Mouse (Mus musculus) liver, embryonic 11.5 days (tissue): ENCODE data around the gene Wdr1. TPM values are rescaled to one million over a fixed set of nuclear protein-coding genes. Genes with fewer than 3 reads are reported as not detected.

Experiments used
- ATAC-seq: fragments of 200-750 bp; cut with Nextera tagmentation; replicated peaks from 2 replicates; pipeline ENCODE4 v1.8.0; 2017; ENCODE audit warnings: moderate number of reproducible peaks, mild to moderate bottlenecking, moderate TSS enrichment, moderate library complexity; ENCODE audit not compliant: low FRiP score
- DNase-seq: peaks from one replicate; pipeline ENCODE4 v3.0.0-alpha.2; 2017; ENCODE audit warnings: low spot score
- H3K27ac ChIP-seq: fragments of 300-500 bp; sonication (generic); 2 replicates; pipeline ENCODE4 v1.5.1; 2014; ENCODE audit warnings: mild to moderate bottlenecking, low read depth, low read length, control low read depth
- H3K27me3 ChIP-seq: fragments of 300-500 bp; sonication (generic); replicated peaks from 2 replicates; pipeline ENCODE4 v1.6.1; 2014; ENCODE audit warnings: low read length, mixed read lengths; ENCODE audit not compliant: control insufficient read depth, insufficient read depth
- H3K36me3 ChIP-seq: fragments of 300-500 bp; sonication (generic); 2 replicates; pipeline ENCODE4 v1.6.1; 2014; ENCODE audit warnings: mild to moderate bottlenecking, low read length, moderate library complexity, mixed read lengths; ENCODE audit not compliant: control insufficient read depth, insufficient read depth
- H3K4me1 ChIP-seq: fragments of 300-500 bp; sonication (generic); replicated peaks from 2 replicates; pipeline ENCODE4 v1.6.1; 2014; ENCODE audit warnings: low read length, mixed read lengths; ENCODE audit not compliant: control insufficient read depth, insufficient read depth
- H3K4me2 ChIP-seq: fragments of 300-500 bp; sonication (generic); 2 replicates; pipeline ENCODE4 v1.6.1; 2014; ENCODE audit warnings: mild to moderate bottlenecking, control low read depth, moderate library complexity
- H3K4me3 ChIP-seq: fragments of 300-500 bp; sonication (generic); 2 replicates; pipeline ENCODE4 v1.5.1; 2014; ENCODE audit warnings: low read depth, low read length, control low read depth
- H3K9ac ChIP-seq: fragments of 300-500 bp; sonication (generic); 2 replicates; pipeline ENCODE4 v1.6.1; 2014; ENCODE audit warnings: low read depth, low read length, control low read depth
- H3K9me3 ChIP-seq: fragments of 300-500 bp; sonication (generic); 2 replicates; pipeline ENCODE4 v1.6.1; 2016; ENCODE audit warnings: low read length, inconsistent platforms, mixed read lengths; ENCODE audit not compliant: control insufficient read depth
- WGBS: fragments of 180-500 bp; shearing (Covaris S2); extraction: QIAGEN DNeasy Blood & Tissue Kit; methylation state at CpG from one replicate; pipeline ENCODE4 v1.1.7; 2014; 5-methylcytosine and 5-hydroxymethylcytosine counted together
- polyA plus RNA-seq: library from polyadenylated mRNA; unstranded; fragments of >200 nt; fragmentation: Nextera tagmentation; extraction: Ambion mirVana; gene quantifications from 2 replicates; pipeline ENCODE4 v1.2.1, GENCODE M21; 2014

Wdr1 gene
- polyA plus RNA-seq, 1 experiment from 2014 or later = 178 TPM

GRCm38 (mm10) chr5:38568652-38569051 lies 5.6 kb upstream of the Wdr1 start:
- DNase-seq = no peak
- Histone ChIP-seq H3K4me3 (no peak overlapping the region), H3K36me3 (no peaks in the 10 kb centered on the region), H3K9ac (no peak overlapping the region), H3K4me2 (no peak overlapping the region), H3K9me3 (no peaks in the 10 kb centered on the region), H3K4me1 (no peaks in the 10 kb centered on the region), H3K27me3 (no peaks in the 10 kb centered on the region), H3K27ac (no peak overlapping the region)
- ATAC-seq = no peak

GRCm38 (mm10) chr5:38564831-38565230 lies 1.8 kb upstream of the Wdr1 start:
- 72% methylated on average over 6 of the region's 6 CpGs for WGBS

GRCm38 (mm10) chr5:38561426-38562024 lies 1.5 kb downstream of the Wdr1 start:
- peak; percentile 97 for ATAC-seq
- 0% methylated on average over 76 of the region's 79 CpGs for WGBS
- Histone ChIP-seq H3K36me3 (peaks cover 14% of the 10 kb centered on the region; the same call in 1 of the 2 replicates), H3K4me1 (peaks cover 13% of the 10 kb centered on the region; the same call in 1 of the 2 replicates), H3K9ac (peak overlapping the region; percentile 89), H3K27ac (peak overlapping the region; percentile 91), H3K27me3 (no peaks in the 10 kb centered on the region), H3K4me3 (peak overlapping the region; percentile 90), H3K4me2 (peak overlapping the region; percentile 70), H3K9me3 (no peaks in the 10 kb centered on the region)
- DNase-seq = peak; percentile 99

More at GRCm38 (mm10) chr5:38564831-38565230, 1.8 kb upstream of the Wdr1 start:
- H3K4me1 ChIP-seq = peaks cover 9% of the 10 kb centered on the region; the same call in 1 of the 2 replicates
- H3K27me3 ChIP-seq = no peaks in the 10 kb centered on the region
- no peak overlapping the region for H3K4me2 ChIP-seq
- no peak overlapping the region for H3K27ac ChIP-seq
- H3K36me3 ChIP-seq = no peaks in the 10 kb centered on the region
- no peak for DNase-seq
- H3K4me3 ChIP-seq = no peak overlapping the region
- H3K9ac ChIP-seq = no peak overlapping the region
- no peak for ATAC-seq
- H3K9me3 ChIP-seq = no peaks in the 10 kb centered on the region

- Histone ChIP-seq H3K9ac (peak overlapping the region; percentile 89), H3K4me1 (peaks cover 13% of the 10 kb centered on the region; the same call in 1 of the 2 replicates), H3K4me3 (peak overlapping the region; percentile 90), H3K4me2 (peak overlapping the region; percentile 69), H3K27me3 (no peaks in the 10 kb centered on the region), H3K36me3 (peaks cover 19% of the 10 kb centered on the region), H3K9me3 (no peaks in the 10 kb centered on the region), H3K27ac (peak overlapping the region; percentile 91)
- peak; percentile 35 for DNase-seq
- WGBS = under 1% methylated on average over 41 of the region's 41 CpGs
- peak; percentile 26 for ATAC-seq
These were observed 2.2 kb downstream of the Wdr1 start for GRCm38 (mm10) chr5:38560586-38561425.

GRCm38 (mm10) chr5:38558831-38559230 lies 4.2 kb downstream of the Wdr1 start:
- H3K9me3 ChIP-seq = no peaks in the 10 kb centered on the region
- H3K4me3 ChIP-seq = no peak overlapping the region
- no peak overlapping the region for H3K4me2 ChIP-seq
- peaks cover 13% of the 10 kb centered on the region for H3K4me1 ChIP-seq
- H3K36me3 ChIP-seq = peaks cover 21% of the 10 kb centered on the region
- H3K27me3 ChIP-seq = no peaks in the 10 kb centered on the region
- ATAC-seq (no peak), DNase-seq (no peak)
- no peak overlapping the region for H3K9ac ChIP-seq
- 86% methylated on average over 5 of the region's 5 CpGs for WGBS
- H3K27ac ChIP-seq = no peak overlapping the region

- no peak overlapping the region for H3K27ac ChIP-seq
- no peaks in the 10 kb centered on the region for H3K9me3 ChIP-seq
- peaks cover 13% of the 10 kb centered on the region for H3K4me1 ChIP-seq
- H3K36me3 ChIP-seq = peaks cover 21% of the 10 kb centered on the region
- no peak overlapping the region for H3K4me2 ChIP-seq
- WGBS = 89% methylated on average over 4 of the region's 4 CpGs
- no peak overlapping the region for H3K9ac ChIP-seq
- H3K27me3 ChIP-seq = no peaks in the 10 kb centered on the region
- no peak for DNase-seq
- no peak for ATAC-seq
- no peak overlapping the region for H3K4me3 ChIP-seq
These were observed 5.2 kb downstream of the Wdr1 start for GRCm38 (mm10) chr5:38557811-38558210.

- ATAC-seq = no peak
- H3K27ac ChIP-seq = no peak overlapping the region
- DNase-seq = no peak
- no peaks in the 10 kb centered on the region for H3K27me3 ChIP-seq
- WGBS = 76% methylated on average over 3 of the region's 3 CpGs
- H3K4me1 ChIP-seq = peaks cover 8% of the 10 kb centered on the region
- H3K4me2 ChIP-seq = no peak overlapping the region
- H3K9ac ChIP-seq = no peak overlapping the region
- H3K36me3 ChIP-seq = peaks cover 23% of the 10 kb centered on the region
- no peaks in the 10 kb centered on the region for H3K9me3 ChIP-seq
- no peak overlapping the region for H3K4me3 ChIP-seq
These were observed 6.6 kb downstream of the Wdr1 start for GRCm38 (mm10) chr5:38556406-38556805.

- WGBS = 52% methylated on average over 3 of the region's 3 CpGs
- peaks cover 4% of the 10 kb centered on the region for H3K4me1 ChIP-seq
- H3K27me3 ChIP-seq = no peaks in the 10 kb centered on the region
- no peak overlapping the region for H3K9ac ChIP-seq
- ATAC-seq (no peak), DNase-seq (no peak)
- H3K4me2 ChIP-seq = no peak overlapping the region
- H3K36me3 ChIP-seq = peaks cover 32% of the 10 kb centered on the region
- no peak overlapping the region for H3K27ac ChIP-seq
- no peaks in the 10 kb centered on the region for H3K9me3 ChIP-seq
- H3K4me3 ChIP-seq = no peak overlapping the region
These were observed 9.1 kb downstream of the Wdr1 start for GRCm38 (mm10) chr5:38553953-38554352.
